Mouse (Mus musculus): ENCODE results near the gene Nt5dc2. TPM values are rescaled to one million over a fixed set of nuclear protein-coding genes. Genes with fewer than 3 reads are reported as not detected.

Gene Nt5dc2
- polyA plus RNA-seq, 1 experiment from 2014 or later: 204 TPM

- H3K27ac ChIP-seq: no peak overlapping the region
- H3K36me3 ChIP-seq (ENCODE audit: insufficient read depth, low read length): peaks cover 46% of the 10 kb centered on the region
- H3K4me1 ChIP-seq (replicated peaks; ENCODE audit: insufficient read depth, low read length): no peaks in the 10 kb centered on the region
- no peak overlapping the region for H3K9ac ChIP-seq (ENCODE audit: low read depth, low read length)
- no peak overlapping the region for H3K4me2 ChIP-seq (ENCODE audit: low read length)
- DNase-seq (ENCODE audit: low spot score) (no peak), ATAC-seq (replicated peaks; ENCODE audit: low FRiP score, low read depth) (no peak)
- 84% methylated on average over 3 of the region's 3 CpGs for WGBS
- no peak overlapping the region for H3K4me3 ChIP-seq (replicated peaks; ENCODE audit: low read depth, low read length)
- no peak for TF ChIP-seq CTCF (IDR thresholded peaks at IDR 0.05; ENCODE audit: low read depth)
- H3K9me3 ChIP-seq (replicated peaks; ENCODE audit: low read length): no peaks in the 10 kb centered on the region
- no peaks in the 10 kb centered on the region for H3K27me3 ChIP-seq (ENCODE audit: insufficient read depth, low read length)
Measured at GRCm38 (mm10) chr14:31110613-31111012, 20.2 kb upstream of the Nt5dc2 start.

GRCm38 (mm10) chr14:31112187-31112586 lies 18.7 kb upstream of the Nt5dc2 start:
- Histone ChIP-seq H3K4me3 (replicated peaks; ENCODE audit: low read depth, low read length) (no peak overlapping the region), H3K27ac (no peak overlapping the region), H3K9ac (ENCODE audit: low read depth, low read length) (no peak overlapping the region), H3K27me3 (ENCODE audit: insufficient read depth, low read length) (no peaks in the 10 kb centered on the region), H3K36me3 (ENCODE audit: insufficient read depth, low read length) (peaks cover 54% of the 10 kb centered on the region), H3K9me3 (replicated peaks; ENCODE audit: low read length) (no peaks in the 10 kb centered on the region), H3K4me1 (replicated peaks; ENCODE audit: insufficient read depth, low read length) (no peaks in the 10 kb centered on the region), H3K4me2 (ENCODE audit: low read length) (no peak overlapping the region)
- 71% methylated on average over 5 of the region's 5 CpGs for WGBS
- no peak for DNase-seq (ENCODE audit: low spot score)
- ATAC-seq (replicated peaks; ENCODE audit: low FRiP score, low read depth): no peak
- TF ChIP-seq CTCF (IDR thresholded peaks at IDR 0.05; ENCODE audit: low read depth): no peak

DNA sequence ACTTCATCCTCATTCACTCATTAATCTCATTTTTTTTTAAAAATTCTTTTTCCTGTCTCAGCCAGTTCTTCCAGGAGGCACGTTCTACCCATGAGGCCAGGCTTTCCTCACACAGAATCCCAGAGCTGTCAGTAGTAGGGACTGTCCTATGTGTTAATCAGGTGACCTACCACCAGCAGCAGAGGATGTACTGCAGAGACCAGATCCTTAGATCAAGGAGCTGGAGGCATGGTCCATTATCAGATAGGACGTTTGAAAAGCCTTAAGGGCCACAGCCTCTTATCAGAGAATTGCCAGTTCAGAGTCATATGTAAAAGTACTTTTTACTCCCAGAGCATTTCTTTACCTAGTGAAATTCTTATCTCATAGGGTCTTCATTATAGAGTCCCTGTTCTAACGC lies 16.8 kb upstream of the Nt5dc2 start:
- Histone ChIP-seq H3K36me3 (ENCODE audit: insufficient read depth, low read length) (peaks cover 54% of the 10 kb centered on the region), H3K4me2 (ENCODE audit: low read length) (no peak overlapping the region), H3K4me3 (replicated peaks; ENCODE audit: low read depth, low read length) (no peak overlapping the region), H3K9ac (ENCODE audit: low read depth, low read length) (no peak overlapping the region), H3K4me1 (replicated peaks; ENCODE audit: insufficient read depth, low read length) (no peaks in the 10 kb centered on the region), H3K9me3 (replicated peaks; ENCODE audit: low read length) (no peaks in the 10 kb centered on the region), H3K27ac (no peak overlapping the region), H3K27me3 (ENCODE audit: insufficient read depth, low read length) (no peaks in the 10 kb centered on the region)
- 80% methylated on average over 3 of the region's 3 CpGs for WGBS
- ATAC-seq (replicated peaks; ENCODE audit: low FRiP score, low read depth) (no peak), DNase-seq (ENCODE audit: low spot score) (no peak)
- TF ChIP-seq CTCF (IDR thresholded peaks at IDR 0.05; ENCODE audit: low read depth): no peak

- ATAC-seq (replicated peaks; ENCODE audit: low FRiP score, low read depth): no peak
- Histone ChIP-seq H3K36me3 (ENCODE audit: insufficient read depth, low read length) (peaks cover 51% of the 10 kb centered on the region), H3K4me2 (ENCODE audit: low read length) (no peak overlapping the region), H3K27ac (no peak overlapping the region), H3K4me1 (replicated peaks; ENCODE audit: insufficient read depth, low read length) (no peaks in the 10 kb centered on the region), H3K4me3 (replicated peaks; ENCODE audit: low read depth, low read length) (no peak overlapping the region), H3K9ac (ENCODE audit: low read depth, low read length) (no peak overlapping the region), H3K9me3 (replicated peaks; ENCODE audit: low read length) (no peaks in the 10 kb centered on the region), H3K27me3 (ENCODE audit: insufficient read depth, low read length) (no peaks in the 10 kb centered on the region)
- TF ChIP-seq CTCF (IDR thresholded peaks at IDR 0.05; ENCODE audit: low read depth): no peak
- WGBS: 53% methylated on average over 2 of the region's 2 CpGs
- DNase-seq (ENCODE audit: low spot score): no peak
Measured at GRCm38 (mm10) chr14:31115522-31115921, 15.3 kb upstream of the Nt5dc2 start.

DNA sequence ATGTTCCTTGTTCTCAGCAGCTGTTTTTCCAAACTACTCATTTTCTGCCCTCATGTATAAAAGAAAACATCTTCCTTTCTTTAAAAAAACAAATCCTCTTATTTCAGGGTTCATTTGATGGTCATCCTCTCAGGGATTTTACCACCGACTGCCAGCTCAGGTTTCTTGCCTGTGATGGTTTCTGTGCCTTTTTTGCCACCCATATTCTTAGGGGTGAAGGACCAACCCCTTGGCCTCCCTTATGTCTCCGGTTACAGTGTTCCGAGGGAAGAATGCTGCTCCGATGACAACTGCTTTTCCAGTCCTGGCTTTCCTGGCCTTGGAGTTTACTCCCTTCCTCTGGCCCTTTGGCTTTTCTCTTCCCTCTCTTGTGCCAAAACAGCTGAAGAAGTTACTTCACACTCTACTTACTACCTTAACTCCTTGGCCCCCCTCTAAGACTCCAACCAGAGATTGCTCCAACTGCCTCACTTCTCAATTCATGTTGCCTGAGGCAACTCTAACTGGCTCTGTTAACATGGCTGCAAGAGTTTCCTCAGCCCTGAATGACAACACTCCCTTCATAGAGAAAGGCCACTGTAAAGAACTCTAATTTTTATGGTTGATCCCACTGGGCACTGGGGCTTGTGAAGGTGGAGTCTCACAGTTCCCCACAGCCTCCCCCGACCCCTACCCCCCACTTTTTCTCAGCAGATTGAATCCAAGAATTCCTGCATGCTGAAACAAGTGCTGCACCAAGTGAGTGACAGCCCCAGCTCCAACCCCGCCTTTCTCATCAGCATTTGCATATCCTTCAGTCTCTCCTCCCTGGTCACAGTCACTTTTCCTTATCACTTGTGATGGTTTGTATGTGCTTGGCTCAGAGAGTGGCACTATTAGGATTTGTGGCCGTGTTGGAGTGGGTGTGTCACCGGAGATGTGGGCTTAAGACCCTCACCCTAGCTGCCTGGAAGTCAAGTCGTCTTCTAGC lies 5.5 kb upstream of the Nt5dc2 start:
- Histone ChIP-seq H3K27ac (peak overlapping the region; percentile 63), H3K9ac (ENCODE audit: low read depth, low read length) (peak overlapping the region; percentile 38; the same call in 1 of the 2 replicates), H3K4me2 (ENCODE audit: low read length) (peak overlapping the region; percentile 17; the same call in 1 of the 2 replicates), H3K4me3 (replicated peaks; ENCODE audit: low read depth, low read length) (no peak overlapping the region), H3K9me3 (replicated peaks; ENCODE audit: low read length) (no peaks in the 10 kb centered on the region), H3K4me1 (replicated peaks; ENCODE audit: insufficient read depth, low read length) (peaks cover 11% of the 10 kb centered on the region; the same call in 1 of the 2 replicates), H3K27me3 (ENCODE audit: insufficient read depth, low read length) (no peaks in the 10 kb centered on the region), H3K36me3 (ENCODE audit: insufficient read depth, low read length) (peaks cover 5% of the 10 kb centered on the region; the same call in 1 of the 2 replicates)
- WGBS: 31% methylated on average over 9 of the region's 9 CpGs
- ATAC-seq (replicated peaks; ENCODE audit: low FRiP score, low read depth): no peak
- TF ChIP-seq CTCF (IDR thresholded peaks at IDR 0.05; ENCODE audit: low read depth): no peak
- DNase-seq (ENCODE audit: low spot score): peak; percentile 85

DNA sequence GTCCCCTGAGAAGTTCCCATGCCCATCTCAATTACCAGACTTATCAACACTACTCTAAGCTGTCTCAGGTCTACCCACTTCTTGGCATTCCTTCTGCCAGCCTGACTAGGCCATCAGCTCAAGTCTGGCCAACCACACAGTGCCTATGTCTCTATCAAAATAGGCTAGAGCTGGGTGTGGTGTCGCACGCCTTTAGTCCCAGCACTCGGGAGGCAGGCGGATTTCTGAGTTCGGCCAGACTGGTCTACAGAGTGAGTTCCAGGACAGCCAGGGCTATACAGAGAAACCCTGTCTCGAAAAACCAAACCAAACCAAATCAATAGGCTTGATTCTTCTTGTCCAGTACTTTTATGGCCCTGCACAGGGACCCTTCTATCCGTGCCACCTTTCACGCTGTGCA lies 4.0 kb upstream of the Nt5dc2 start:
- Histone ChIP-seq H3K4me2 (ENCODE audit: low read length) (peak overlapping the region; percentile 28; the same call in 1 of the 2 replicates), H3K27me3 (ENCODE audit: insufficient read depth, low read length) (no peaks in the 10 kb centered on the region), H3K27ac (no peak overlapping the region), H3K9ac (ENCODE audit: low read depth, low read length) (no peak overlapping the region), H3K36me3 (ENCODE audit: insufficient read depth, low read length) (no peaks in the 10 kb centered on the region), H3K4me1 (replicated peaks; ENCODE audit: insufficient read depth, low read length) (peaks cover 14% of the 10 kb centered on the region; the same call in 1 of the 2 replicates), H3K9me3 (replicated peaks; ENCODE audit: low read length) (no peaks in the 10 kb centered on the region), H3K4me3 (replicated peaks; ENCODE audit: low read depth, low read length) (no peak overlapping the region)
- ATAC-seq (replicated peaks; ENCODE audit: low FRiP score, low read depth) (no peak), DNase-seq (ENCODE audit: low spot score) (no peak)
- 89% methylated on average over 8 of the region's 8 CpGs for WGBS
- TF ChIP-seq CTCF (IDR thresholded peaks at IDR 0.05; ENCODE audit: low read depth): no peak

Data from kidney, postnatal 0 days (tissue).